Mouse (Mus musculus) ES-E14 (cell line): ENCODE measurements around the gene Rybp.

Source experiments
- CHD2 ChIP-seq: IDR thresholded peaks from 2 replicates; pipeline ENCODE4 v1.6.1; 2014; ENCODE audit warnings: mild to moderate bottlenecking, low read depth, low read length, inconsistent platforms
- HCFC1 ChIP-seq: IDR thresholded peaks from 2 replicates; pipeline ENCODE4 v1.6.1; 2012; ENCODE audit warnings: low read length, inconsistent platforms, borderline replicate concordance; ENCODE audit not compliant: insufficient read depth
- ZC3H11A ChIP-seq: IDR thresholded peaks from 2 replicates; pipeline ENCODE4 v1.6.1; 2012; ENCODE audit warnings: low read depth, mild to moderate bottlenecking, inconsistent platforms, low read length, borderline replicate concordance
- ZNF384 ChIP-seq: IDR thresholded peaks from 2 replicates; pipeline ENCODE4 v1.6.1; 2012; ENCODE audit warnings: low read depth, low read length, inconsistent platforms

DNA sequence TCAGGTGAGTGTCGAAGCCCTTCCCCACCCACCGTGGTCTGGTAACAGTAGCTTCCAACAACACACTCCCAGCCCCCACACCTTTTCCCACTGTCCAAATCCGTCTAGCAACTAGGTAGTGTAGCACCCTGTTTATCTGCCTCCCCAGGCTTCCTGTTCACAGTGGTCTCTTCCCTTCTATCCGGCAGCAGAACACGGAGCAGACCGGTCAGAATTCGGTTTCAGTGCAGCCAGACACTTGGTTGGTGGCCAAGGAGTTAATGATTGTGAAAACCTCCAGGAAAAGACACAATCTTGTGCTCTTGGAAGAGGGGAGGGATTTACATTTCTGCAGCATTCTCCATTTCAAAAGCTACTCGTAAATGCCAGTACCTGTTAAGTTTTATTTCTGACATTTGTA lies 44.3 kb upstream of the Rybp start:
- TF ChIP-seq ZNF384 (no peak), HCFC1 (no peak), ZC3H11A (no peak), CHD2 (no peak)
